Mouse (Mus musculus) central nervous system, embryonic 18 days (tissue): ENCODE results near the gene Apcs. TPM values are rescaled to one million over a fixed set of nuclear protein-coding genes. Genes with fewer than 3 reads are reported as not detected.

ENCODE experiments used
- polyA plus RNA-seq: library from polyadenylated mRNA; depleted of rRNA; stranded (reverse); fragments of >200 nt; gene quantifications from 2 replicates; pipeline ENCODE4 v1.2.3, GENCODE M21; 2012; rRNA removed

Apcs gene
- not detected in 2 replicates for polyA plus RNA-seq

DNA sequence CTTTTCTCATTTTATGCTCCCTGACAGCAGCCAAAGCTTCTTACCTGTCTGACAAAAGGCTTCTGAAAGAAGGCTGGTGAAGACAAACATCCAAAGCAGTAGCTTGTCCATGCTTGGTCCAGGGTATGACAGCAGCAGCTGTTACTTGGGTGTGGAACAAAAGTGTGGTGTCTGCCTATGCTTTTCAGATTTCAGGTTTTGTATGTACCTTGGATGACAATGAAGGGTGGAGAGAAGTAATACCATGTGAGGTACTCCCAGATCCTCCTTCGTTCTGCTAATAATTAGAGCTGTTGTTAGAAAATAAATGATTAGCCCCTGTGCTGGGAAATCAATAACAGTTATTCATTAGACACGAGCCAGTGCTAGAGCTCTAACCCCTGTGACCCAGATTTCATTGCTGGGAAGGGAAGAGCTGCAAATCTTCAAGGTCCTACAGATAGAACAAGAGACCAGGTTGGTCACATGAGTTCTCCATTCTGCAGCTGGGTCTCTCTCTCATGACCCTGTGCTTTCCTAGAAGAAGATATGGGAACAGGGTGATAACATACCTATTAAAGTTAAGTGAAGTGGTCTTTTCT lies at the start of gene Apcs:
Gene Apcs, minus strand, starts transcription at position 265 of the 581 bp plus-strand sequence.

Other genes starting within 250 kb of the Apcs start
- 0.04 TPM in 1 of 2 replicates, not detected in the other for gene Crp, start 197.0 kb downstream of the Apcs start, polyA plus RNA-seq
- gene Olfr16, start 55.4 kb upstream of the Apcs start, polyA plus RNA-seq, result not detected in 2 replicates
- not detected in 2 replicates for gene Olfr1408, start 242.3 kb upstream of the Apcs start, polyA plus RNA-seq